Mouse (Mus musculus) forebrain, embryonic 12.5 days (tissue): ENCODE data around the gene Aspg. TPM values are rescaled to one million over a fixed set of nuclear protein-coding genes. Genes with fewer than 3 reads are reported as not detected.

Experiments
- ATAC-seq: fragments of 200-750 bp; cut with Nextera tagmentation; 2 replicates; pipeline ENCODE4 v1.8.0; 2017; ENCODE audit warnings: moderate TSS enrichment; ENCODE audit not compliant: low FRiP score
- H3K27ac ChIP-seq: fragments of 300-500 bp; sonication (generic); 2 replicates; pipeline ENCODE4 v1.5.1; 2016; ENCODE audit warnings: mild to moderate bottlenecking
- H3K27me3 ChIP-seq: fragments of 300-500 bp; sonication (generic); 2 replicates; pipeline ENCODE4 v1.6.1; 2016; ENCODE audit warnings: mild to moderate bottlenecking
- H3K36me3 ChIP-seq: fragments of 300-500 bp; sonication (generic); replicated peaks from 2 replicates; pipeline ENCODE4 v1.6.1; 2016; ENCODE audit warnings: mild to moderate bottlenecking
- H3K4me1 ChIP-seq: fragments of 300-500 bp; sonication (generic); 2 replicates; pipeline ENCODE4 v1.6.1; 2016
- H3K4me2 ChIP-seq: fragments of 300-500 bp; sonication (generic); 2 replicates; pipeline ENCODE4 v1.6.1; 2016; ENCODE audit warnings: mild to moderate bottlenecking, moderate library complexity
- H3K4me3 ChIP-seq: fragments of 300-500 bp; sonication (generic); replicated peaks from 2 replicates; pipeline ENCODE4 v1.5.1; 2016; ENCODE audit warnings: mild to moderate bottlenecking
- H3K9ac ChIP-seq: fragments of 300-500 bp; sonication (generic); 2 replicates; pipeline ENCODE4 v1.6.1; 2016; ENCODE audit warnings: mild to moderate bottlenecking
- H3K9me3 ChIP-seq: fragments of 300-500 bp; sonication (generic); 2 replicates; pipeline ENCODE4 v1.6.1; 2016
- WGBS: fragments of 180-500 bp; shearing (Covaris S2); methylation state at CpG from one replicate; pipeline ENCODE4 v1.1.7; 2016; 5-methylcytosine and 5-hydroxymethylcytosine counted together
- polyA plus RNA-seq: library from polyadenylated mRNA; unstranded; fragments of >200 nt; fragmentation: Nextera tagmentation; extraction: Ambion mirVana; gene quantifications from 2 replicates; pipeline ENCODE4 v1.2.1, GENCODE M21; 2016

The Aspg gene
- polyA plus RNA-seq, 1 experiment from 2014 or later: 0.23 TPM

- ATAC-seq: no peak
- Histone ChIP-seq H3K27ac (no peak overlapping the region), H3K4me2 (no peak overlapping the region), H3K36me3 (no peaks in the 10 kb centered on the region), H3K9me3 (no peaks in the 10 kb centered on the region), H3K9ac (no peak overlapping the region), H3K4me3 (no peak overlapping the region), H3K27me3 (0 out of 2 replicates have a peak, but pooled peaks cover 5% of the 10 kb centered on the region), H3K4me1 (no peaks in the 10 kb centered on the region)
- 51% methylated on average over 4 of the region's 4 CpGs for WGBS
Observed at GRCm38 (mm10) chr12:112100106-112100505, 6.4 kb upstream of the Aspg start.

GRCm38 (mm10) chr12:112101045-112101444 lies 5.4 kb upstream of the Aspg start:
- 62% methylated on average over 4 of the region's 4 CpGs for WGBS

GRCm38 (mm10) chr12:112103179-112103578 lies 3.3 kb upstream of the Aspg start:
- Histone ChIP-seq H3K36me3 (no peaks in the 10 kb centered on the region), H3K9me3 (no peaks in the 10 kb centered on the region), H3K27ac (no peak overlapping the region), H3K4me3 (no peak overlapping the region), H3K9ac (no peak overlapping the region), H3K4me2 (no peak overlapping the region), H3K27me3 (peaks cover 26% of the 10 kb centered on the region), H3K4me1 (peaks cover 9% of the 10 kb centered on the region)
- no peak for ATAC-seq
- 89% methylated on average over 5 of the region's 5 CpGs for WGBS

More at GRCm38 (mm10) chr12:112101045-112101444, 5.4 kb upstream of the Aspg start:
- no peak overlapping the region for H3K4me2 ChIP-seq
- no peak overlapping the region for H3K4me3 ChIP-seq
- peaks cover 12% of the 10 kb centered on the region; the same call in 1 of the 2 replicates for H3K27me3 ChIP-seq
- no peak overlapping the region for H3K27ac ChIP-seq
- H3K4me1 ChIP-seq: no peaks in the 10 kb centered on the region
- no peak overlapping the region for H3K9ac ChIP-seq
- ATAC-seq: no peak
- no peaks in the 10 kb centered on the region for H3K9me3 ChIP-seq
- H3K36me3 ChIP-seq: no peaks in the 10 kb centered on the region

GRCm38 (mm10) chr12:112104890-112105289 lies 1.6 kb upstream of the Aspg start:
- ATAC-seq: no peak
- Histone ChIP-seq H3K9me3 (no peaks in the 10 kb centered on the region), H3K27me3 (peaks cover 26% of the 10 kb centered on the region), H3K36me3 (no peaks in the 10 kb centered on the region), H3K9ac (no peak overlapping the region), H3K4me3 (no peak overlapping the region), H3K4me2 (no peak overlapping the region), H3K27ac (no peak overlapping the region), H3K4me1 (peaks cover 9% of the 10 kb centered on the region)
- WGBS: 92% methylated on average over 11 of the region's 11 CpGs

- ATAC-seq: no peak
- H3K27me3 ChIP-seq: peaks cover 32% of the 10 kb centered on the region
- H3K4me1 ChIP-seq: peaks cover 9% of the 10 kb centered on the region
- WGBS: 86% methylated on average over 8 of the region's 8 CpGs
- no peaks in the 10 kb centered on the region for H3K9me3 ChIP-seq
- H3K9ac ChIP-seq: no peak overlapping the region
- H3K4me2 ChIP-seq: no peak overlapping the region
- H3K27ac ChIP-seq: no peak overlapping the region
- H3K4me3 ChIP-seq: no peak overlapping the region
- no peaks in the 10 kb centered on the region for H3K36me3 ChIP-seq
Observed at GRCm38 (mm10) chr12:112107685-112108084, 1.2 kb downstream of the Aspg start.

GRCm38 (mm10) chr12:112108696-112109445 lies 2.4 kb downstream of the Aspg start:
- no peak overlapping the region for H3K4me3 ChIP-seq
- H3K27ac ChIP-seq: no peak overlapping the region
- H3K4me2 ChIP-seq: no peak overlapping the region
- peaks cover 14% of the 10 kb centered on the region for H3K4me1 ChIP-seq
- H3K9ac ChIP-seq: no peak overlapping the region
- WGBS: 91% methylated on average over 11 of the region's 11 CpGs
- no peak for ATAC-seq
- H3K36me3 ChIP-seq: no peaks in the 10 kb centered on the region
- no peaks in the 10 kb centered on the region for H3K9me3 ChIP-seq
- peaks cover 32% of the 10 kb centered on the region for H3K27me3 ChIP-seq

- Histone ChIP-seq H3K27ac (no peak overlapping the region), H3K27me3 (peaks cover 31% of the 10 kb centered on the region), H3K9ac (no peak overlapping the region), H3K4me1 (peaks cover 14% of the 10 kb centered on the region), H3K9me3 (no peaks in the 10 kb centered on the region), H3K4me3 (no peak overlapping the region), H3K4me2 (no peak overlapping the region), H3K36me3 (no peaks in the 10 kb centered on the region)
- WGBS: 84% methylated on average over 9 of the region's 9 CpGs
- ATAC-seq: no peak
Observed at GRCm38 (mm10) chr12:112109701-112110100, 3.2 kb downstream of the Aspg start.

GRCm38 (mm10) chr12:112111323-112111722 lies 4.8 kb downstream of the Aspg start:
- Histone ChIP-seq H3K27me3 (peaks cover 21% of the 10 kb centered on the region), H3K4me3 (no peak overlapping the region), H3K36me3 (no peaks in the 10 kb centered on the region), H3K9ac (no peak overlapping the region), H3K9me3 (no peaks in the 10 kb centered on the region), H3K4me1 (peaks cover 13% of the 10 kb centered on the region), H3K4me2 (no peak overlapping the region), H3K27ac (no peak overlapping the region)
- 94% methylated on average over 5 of the region's 5 CpGs for WGBS
- ATAC-seq: no peak

- no peaks in the 10 kb centered on the region for H3K36me3 ChIP-seq
- no peak for ATAC-seq
- WGBS: 92% methylated on average over 6 of the region's 6 CpGs
Observed at GRCm38 (mm10) chr12:112112235-112112634, 5.8 kb downstream of the Aspg start.

GRCm38 (mm10) chr12:112112686-112113396 lies 6.4 kb downstream of the Aspg start:
- Histone ChIP-seq H3K4me3 (no peak overlapping the region), H3K27me3 (peaks cover 14% of the 10 kb centered on the region), H3K9ac (no peak overlapping the region), H3K27ac (no peak overlapping the region), H3K9me3 (no peaks in the 10 kb centered on the region), H3K4me2 (no peak overlapping the region), H3K4me1 (peaks cover 5% of the 10 kb centered on the region; the same call in 1 of the 2 replicates), H3K36me3 (no peaks in the 10 kb centered on the region)
- WGBS: 13% methylated on average over 13 of the region's 13 CpGs
- peak; percentile 34; the same call in 1 of the 2 replicates for ATAC-seq

More at GRCm38 (mm10) chr12:112112235-112112634, 5.8 kb downstream of the Aspg start:
- H3K4me1 ChIP-seq: peaks cover 5% of the 10 kb centered on the region; the same call in 1 of the 2 replicates
- no peak overlapping the region for H3K9ac ChIP-seq
- peaks cover 20% of the 10 kb centered on the region for H3K27me3 ChIP-seq
- no peak overlapping the region for H3K4me2 ChIP-seq
- H3K4me3 ChIP-seq: no peak overlapping the region
- H3K27ac ChIP-seq: no peak overlapping the region
- no peaks in the 10 kb centered on the region for H3K9me3 ChIP-seq

- Histone ChIP-seq H3K9me3 (no peaks in the 10 kb centered on the region), H3K4me1 (peaks cover 5% of the 10 kb centered on the region; the same call in 1 of the 2 replicates), H3K4me2 (no peak overlapping the region), H3K4me3 (no peak overlapping the region), H3K27ac (no peak overlapping the region), H3K9ac (no peak overlapping the region), H3K36me3 (no peaks in the 10 kb centered on the region), H3K27me3 (peaks cover 12% of the 10 kb centered on the region)
- ATAC-seq: peak; percentile 69
- WGBS: 8% methylated on average over 7 of the region's 7 CpGs
Observed at GRCm38 (mm10) chr12:112113710-112114109, 7.2 kb downstream of the Aspg start.

- peaks cover 5% of the 10 kb centered on the region; the same call in 1 of the 2 replicates for H3K4me1 ChIP-seq
- H3K36me3 ChIP-seq: no peaks in the 10 kb centered on the region
- H3K4me3 ChIP-seq: no peak overlapping the region
- no peak overlapping the region for H3K9ac ChIP-seq
- peaks cover 11% of the 10 kb centered on the region for H3K27me3 ChIP-seq
- WGBS: 81% methylated on average over 5 of the region's 5 CpGs
- no peak for ATAC-seq
- no peak overlapping the region for H3K4me2 ChIP-seq
- H3K9me3 ChIP-seq: no peaks in the 10 kb centered on the region
- no peak overlapping the region for H3K27ac ChIP-seq
Observed at GRCm38 (mm10) chr12:112117006-112117405, 10.5 kb downstream of the Aspg start.
